Mouse (Mus musculus) thymus, adult 2 months (tissue): ENCODE measurements around the gene Arhgap42. TPM values are rescaled to one million over a fixed set of nuclear protein-coding genes. Genes with fewer than 3 reads are reported as not detected.

Source experiments
- DNase-seq: peaks from one replicate; pipeline ENCODE4 v3.0.0; 2021
- H3K27ac ChIP-seq: fragments of 200-500 bp; 2 replicates; pipeline ENCODE4 v1.5.1; 2012; ENCODE audit warnings: low read length, control low read depth; ENCODE audit not compliant: control insufficient read depth, insufficient read depth
- H3K27me3 ChIP-seq: fragments of 200-500 bp; 2 replicates; pipeline ENCODE4 v1.6.1; 2012; ENCODE audit warnings: mild to moderate bottlenecking, low read length, moderate library complexity, mixed read lengths; ENCODE audit not compliant: control insufficient read depth, insufficient read depth
- H3K36me3 ChIP-seq: fragments of 200-500 bp; 2 replicates; pipeline ENCODE4 v1.6.1; 2012; ENCODE audit warnings: mild to moderate bottlenecking, low read length, moderate library complexity; ENCODE audit not compliant: control insufficient read depth, insufficient read depth
- H3K4me1 ChIP-seq: fragments of 200-500 bp; replicated peaks from 2 replicates; pipeline ENCODE4 v1.6.1; 2012; ENCODE audit warnings: low read length; ENCODE audit not compliant: control insufficient read depth, insufficient read depth
- H3K4me3 ChIP-seq: fragments of 200-500 bp; 2 replicates; pipeline ENCODE4 v1.5.1; 2012; ENCODE audit warnings: mild to moderate bottlenecking, low read length, control low read depth, moderate library complexity; ENCODE audit not compliant: control insufficient read depth, insufficient read depth
- CTCF ChIP-seq: fragments of 200-500 bp; IDR thresholded peaks from 2 replicates; pipeline ENCODE4 v1.5.1; 2012; ENCODE audit warnings: mild to moderate bottlenecking, control low read depth, low read length, moderate library complexity, borderline replicate concordance; ENCODE audit not compliant: control insufficient read depth, poor library complexity, insufficient read depth; ENCODE audit errors: extremely low read depth
- POLR2A ChIP-seq: fragments of 200-500 bp; IDR thresholded peaks from 2 replicates; pipeline ENCODE4 v1.6.1; 2012; ENCODE audit warnings: mild to moderate bottlenecking, low read length, control low read depth, moderate library complexity; ENCODE audit not compliant: control insufficient read depth, poor library complexity, insufficient read depth; ENCODE audit errors: extremely low read depth
- WGBS: fragments of 180-500 bp; shearing (Covaris S2); methylation state at CpG from one replicate; pipeline ENCODE4 v1.1.7; 2018; 5-methylcytosine and 5-hydroxymethylcytosine counted together
- polyA plus RNA-seq: library from polyadenylated mRNA; depleted of rRNA; stranded (reverse); fragments of >200 nt; gene quantifications from 2 replicates; pipeline ENCODE4 v1.2.3, GENCODE M21; 2012

Gene Arhgap42
- polyA plus RNA-seq, 1 experiment = 2.3 TPM

GRCm38 (mm10) chr9:9211411-9212087 lies 27.4 kb downstream of the Arhgap42 start:
- no peak overlapping the region for H3K4me3 ChIP-seq
- 72% methylated on average over 3 of the region's 3 CpGs for WGBS
- H3K27ac ChIP-seq = no peak overlapping the region
- no peak for TF ChIP-seq POLR2A
- H3K4me1 ChIP-seq = no peaks in the 10 kb centered on the region
- DNase-seq = no peak
- H3K36me3 ChIP-seq = no peaks in the 10 kb centered on the region
- no peaks in the 10 kb centered on the region for H3K27me3 ChIP-seq

GRCm38 (mm10) chr9:9210464-9210863 lies 28.4 kb downstream of the Arhgap42 start:
- Histone ChIP-seq H3K36me3 (no peaks in the 10 kb centered on the region), H3K4me3 (no peak overlapping the region), H3K4me1 (no peaks in the 10 kb centered on the region), H3K27me3 (no peaks in the 10 kb centered on the region), H3K27ac (no peak overlapping the region)
- 95% methylated on average over 2 of the region's 2 CpGs for WGBS
- TF ChIP-seq POLR2A = no peak
- TF ChIP-seq CTCF = no peak
- no peak for DNase-seq

GRCm38 (mm10) chr9:9208205-9208604 lies 30.7 kb downstream of the Arhgap42 start:
- no peaks in the 10 kb centered on the region for H3K36me3 ChIP-seq
- H3K4me3 ChIP-seq = no peak overlapping the region
- TF ChIP-seq CTCF (no peak), POLR2A (no peak)
- no peaks in the 10 kb centered on the region for H3K4me1 ChIP-seq
- H3K27ac ChIP-seq = no peak overlapping the region
- no peaks in the 10 kb centered on the region for H3K27me3 ChIP-seq
- DNase-seq = no peak

- H3K27me3 ChIP-seq = no peaks in the 10 kb centered on the region
- H3K4me3 ChIP-seq = no peak overlapping the region
- 57% methylated on average over 4 of the region's 4 CpGs for WGBS
- no peak overlapping the region for H3K27ac ChIP-seq
- no peak for DNase-seq
- H3K36me3 ChIP-seq = no peaks in the 10 kb centered on the region
- H3K4me1 ChIP-seq = no peaks in the 10 kb centered on the region
- TF ChIP-seq CTCF (no peak), POLR2A (no peak)
These were observed 31.6 kb downstream of the Arhgap42 start for GRCm38 (mm10) chr9:9207251-9207650.

GRCm38 (mm10) chr9:9200827-9201388 lies 38.0 kb downstream of the Arhgap42 start:
- Histone ChIP-seq H3K4me3 (no peak overlapping the region), H3K27me3 (no peaks in the 10 kb centered on the region), H3K36me3 (no peaks in the 10 kb centered on the region), H3K4me1 (no peaks in the 10 kb centered on the region), H3K27ac (no peak overlapping the region)
- no peak for DNase-seq
- no peak for TF ChIP-seq CTCF
- no peak for TF ChIP-seq POLR2A
- 81% methylated on average over 8 of the region's 8 CpGs for WGBS

- H3K27ac ChIP-seq = no peak overlapping the region
- no peak for DNase-seq
- H3K4me1 ChIP-seq = no peaks in the 10 kb centered on the region
- H3K36me3 ChIP-seq = no peaks in the 10 kb centered on the region
- WGBS = 82% methylated on average over 8 of the region's 8 CpGs
- H3K27me3 ChIP-seq = no peaks in the 10 kb centered on the region
- no peak overlapping the region for H3K4me3 ChIP-seq
- no peak for TF ChIP-seq POLR2A
- TF ChIP-seq CTCF = no peak
These were observed 39.6 kb downstream of the Arhgap42 start for GRCm38 (mm10) chr9:9199170-9199841.
